Mouse (Mus musculus) liver, postnatal 0 days (tissue): ENCODE data around the gene Zfp692.

Experiments
- CTCF ChIP-seq: sonication (generic); IDR thresholded peaks from 2 replicates; pipeline ENCODE4 v1.5.1; 2016; ENCODE audit warnings: antibody characterized with exemption, low read depth
- EP300 ChIP-seq: IDR thresholded peaks from 2 replicates; pipeline ENCODE4 v1.6.1; 2016; ENCODE audit warnings: antibody characterized with exemption, low read depth, mild to moderate bottlenecking

GRCm38 (mm10) chr11:58353709-58354108 is 46.8 kb downstream of the Zfp692 start:
- no peak for TF ChIP-seq CTCF
- TF ChIP-seq EP300: no peak
